Mouse (Mus musculus) retina, postnatal 1 day (tissue): ENCODE data around the gene Cyp11a1.
A peak's percentile ranks its signal among the peaks of the same experiment; 100 is the strongest.

Source experiments
- DNase-seq: peaks from one replicate; pipeline ENCODE4 v3.0.0-alpha.2; 2012

Gene Cyp11a1

GRCm38 (mm10) chr9:58045646-58046045 is 39.4 kb downstream of the Cyp11a1 start:
- DNase-seq, result peak; percentile 78

GRCm38 (mm10) chr9:58047061-58047460 is 40.9 kb downstream of the Cyp11a1 start:
- no peak for DNase-seq

GRCm38 (mm10) chr9:58048621-58049020 is 42.4 kb downstream of the Cyp11a1 start:
- DNase-seq, result peak; percentile 63

GRCm38 (mm10) chr9:58049186-58049585 is 43.0 kb downstream of the Cyp11a1 start:
- DNase-seq, result no peak

GRCm38 (mm10) chr9:58049861-58050260 is 43.6 kb downstream of the Cyp11a1 start:
- no peak for DNase-seq

- DNase-seq, result no peak
Observed at GRCm38 (mm10) chr9:58051937-58052336, 45.7 kb downstream of the Cyp11a1 start.

- DNase-seq, result peak; percentile 85
Observed at GRCm38 (mm10) chr9:58053102-58053501, 46.9 kb downstream of the Cyp11a1 start.

- no peak for DNase-seq
Observed at GRCm38 (mm10) chr9:58053544-58053943, 47.3 kb downstream of the Cyp11a1 start.

GRCm38 (mm10) chr9:58054032-58054431 is 47.8 kb downstream of the Cyp11a1 start:
- no peak for DNase-seq

GRCm38 (mm10) chr9:58055666-58056065 is 49.5 kb downstream of the Cyp11a1 start:
- DNase-seq, result no peak

- DNase-seq, result no peak
Observed at GRCm38 (mm10) chr9:58059920-58060319, 53.7 kb downstream of the Cyp11a1 start.

- peak; percentile 83 for DNase-seq
Observed at GRCm38 (mm10) chr9:58060677-58061667, 54.8 kb downstream of the Cyp11a1 start.

GRCm38 (mm10) chr9:58063531-58063930 is 57.3 kb downstream of the Cyp11a1 start, which contains the start of gene Stra6:
TSS of gene Stra6 (plus strand) at chr9:58063788.
- DNase-seq, result no peak

GRCm38 (mm10) chr9:58065532-58065931 is 59.3 kb downstream of the Cyp11a1 start:
- peak; percentile 79 for DNase-seq

- no peak for DNase-seq
Observed at GRCm38 (mm10) chr9:58065977-58066730, 59.9 kb downstream of the Cyp11a1 start.

GRCm38 (mm10) chr9:58066731-58067095 is 60.5 kb downstream of the Cyp11a1 start:
- peak; percentile 52 for DNase-seq

GRCm38 (mm10) chr9:58067546-58067945 is 61.3 kb downstream of the Cyp11a1 start:
- DNase-seq, result no peak

- no peak for DNase-seq
Observed at GRCm38 (mm10) chr9:58074561-58074960, 68.3 kb downstream of the Cyp11a1 start.
